Mouse (Mus musculus): ENCODE results near the gene Kl.

DNA sequence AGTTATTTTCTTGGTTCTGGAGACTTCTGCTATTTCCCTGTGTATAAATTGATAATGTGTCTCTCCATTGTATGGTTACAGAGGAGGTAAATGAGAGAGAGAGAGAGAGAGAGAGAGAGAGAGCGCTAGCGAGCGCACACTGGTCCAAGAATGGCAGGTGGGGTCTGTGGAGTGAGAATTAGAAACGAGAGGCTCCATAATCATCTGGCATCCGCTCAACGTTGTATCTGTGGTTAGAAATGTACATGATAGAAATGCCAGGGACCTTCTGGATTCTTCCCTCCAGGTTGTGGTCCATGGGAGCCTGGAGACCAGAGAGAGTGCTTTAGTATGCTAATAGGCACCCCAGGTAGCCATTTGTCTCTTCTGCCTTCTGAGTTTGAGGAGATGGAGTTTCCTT lies 76.5 kb downstream of the Kl start:
- no peak for TF ChIP-seq CTCF (IDR thresholded peaks at IDR 0.05; ENCODE audit: insufficient read depth, low read length)
- no peak for TF ChIP-seq POLR2A (IDR thresholded peaks at IDR 0.05; ENCODE audit: borderline replicate concordance, extremely low read depth, low read depth, low read length)
